In the genomic region with DNA sequence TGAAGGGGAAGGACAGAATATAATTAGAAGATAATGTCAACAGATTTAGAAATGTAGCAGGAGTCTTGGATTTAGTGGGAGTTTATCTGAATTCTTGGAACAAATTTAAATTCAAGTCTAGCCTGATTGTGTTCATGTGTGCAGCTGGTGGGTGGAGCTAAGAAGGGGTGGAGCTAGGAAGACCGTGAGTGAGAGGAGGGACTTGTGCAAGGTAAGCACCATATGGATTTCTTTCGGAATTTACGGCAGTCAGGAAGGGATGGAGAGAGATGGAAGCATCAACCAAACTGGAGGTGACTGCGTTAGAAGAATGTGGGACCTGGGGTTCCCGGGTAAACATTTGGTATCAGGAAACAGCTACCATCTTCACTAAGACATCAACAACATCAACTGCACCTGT, we compare ENCODE assay signal across 20 mouse cellular contexts.
DNase-seq lines count a peak whose midpoint lies in the region; ATAC-seq and TF ChIP-seq lines count a peak whose summit lies in the region.
"Had no signal": no experiment of that assay in that cellular context is flagged by ENCODE, and none has a peak within 500 bp of the region (broad histone marks: within the 10 kb centered on the region; RNA-seq: fewer than 3 reads in every experiment).

No protein-coding gene starts in this region.

- H3K27me3 ChIP-seq in intestine, embryonic 16.5 days (replicated peaks; ENCODE audit: control insufficient read depth, insufficient read depth, low read length): no peaks in the 10 kb centered on the region
- no peaks in the 10 kb centered on the region for H3K27me3 ChIP-seq in intestine, embryonic 15.5 days (replicated peaks)
- H3K27me3 ChIP-seq in G1E (ENCODE audit: insufficient read depth, low read length): peaks cover 3% of the 10 kb centered on the region; the same call in 1 of the 2 replicates
- H3K27me3 ChIP-seq: embryonic facial prominence, embryonic 15.5 days; heart, embryonic 12.5 days; liver, embryonic 15.5 days; lung, embryonic 15.5 days; midbrain, embryonic 12.5 days; neural tube, embryonic 12.5 days had no signal

- no peaks in the 10 kb centered on the region for H3K36me3 ChIP-seq in intestine, embryonic 16.5 days (ENCODE audit: control insufficient read depth, insufficient read depth, low read length)
- H3K36me3 ChIP-seq in intestine, embryonic 15.5 days: no peaks in the 10 kb centered on the region
- H3K36me3 ChIP-seq in G1E (replicated peaks): no peaks in the 10 kb centered on the region
- H3K36me3 ChIP-seq: embryonic facial prominence, embryonic 15.5 days; heart, embryonic 12.5 days; hindbrain, embryonic 10.5 days; kidney, embryonic 15.5 days; liver, embryonic 15.5 days; lung, embryonic 15.5 days; midbrain, embryonic 12.5 days; neural tube, embryonic 12.5 days had no signal

- 47% methylated on average over 5 of the region's 5 CpGs for WGBS in intestine, embryonic 16.5 days
- 45% methylated on average over 5 of the region's 5 CpGs for WGBS in intestine, embryonic 15.5 days

- H3K4me2 ChIP-seq in intestine, embryonic 16.5 days (ENCODE audit: low read depth, low read length): no peak overlapping the region; the same call in 1 of the 2 replicates
- H3K4me2 ChIP-seq in intestine, embryonic 15.5 days (replicated peaks): no peak overlapping the region
- H3K4me2 ChIP-seq: embryonic facial prominence, embryonic 15.5 days; heart, embryonic 12.5 days; kidney, embryonic 15.5 days; liver, embryonic 15.5 days; lung, embryonic 15.5 days; midbrain, embryonic 12.5 days; neural tube, embryonic 12.5 days had no signal

- ATAC-seq in intestine, embryonic 16.5 days: peak; percentile 26; the same call in 1 of the 2 replicates
- ATAC-seq in intestine, embryonic 15.5 days: no peak
- ATAC-seq in G1E (ENCODE audit: extremely low read depth, insufficient number of reproducible peaks, low FRiP score, poor library complexity, severe bottlenecking): 0 out of 2 replicates have a peak, but pooled peaks have one; percentile 30

- H3K4me3 ChIP-seq in intestine, embryonic 16.5 days (ENCODE audit: low read length): no peak overlapping the region
- H3K4me3 ChIP-seq in intestine, embryonic 15.5 days (replicated peaks): no peak overlapping the region
- no peak overlapping the region for H3K4me3 ChIP-seq in G1E (ENCODE audit: low read depth, low read length)
- H3K4me3 ChIP-seq: embryonic facial prominence, embryonic 15.5 days; heart, embryonic 12.5 days; hindbrain, embryonic 10.5 days; kidney, embryonic 15.5 days; left cerebral cortex, adult 2 months; liver, embryonic 15.5 days; lung, embryonic 15.5 days; midbrain, embryonic 12.5 days; neural tube, embryonic 12.5 days had no signal

- TF ChIP-seq CTCF in G1E (IDR thresholded peaks at IDR 0.05; ENCODE audit: low read depth, low read length): no peak

- peaks cover 1% of the 10 kb centered on the region; the same call in 1 of the 2 replicates for H3K4me1 ChIP-seq in intestine, embryonic 16.5 days (ENCODE audit: control insufficient read depth, insufficient read depth, low read length)
- no peaks in the 10 kb centered on the region for H3K4me1 ChIP-seq in intestine, embryonic 15.5 days (replicated peaks)
- peaks cover 7% of the 10 kb centered on the region for H3K4me1 ChIP-seq in G1E (ENCODE audit: insufficient read depth, low read depth, low read length)
- H3K4me1 ChIP-seq: midbrain, embryonic 12.5 days; neural tube, embryonic 12.5 days had no signal

- no peaks in the 10 kb centered on the region for H3K9me3 ChIP-seq in intestine, embryonic 16.5 days (ENCODE audit: control insufficient read depth, low read length)
- H3K9me3 ChIP-seq in intestine, embryonic 15.5 days: no peaks in the 10 kb centered on the region
- no peaks in the 10 kb centered on the region for H3K9me3 ChIP-seq in G1E (replicated peaks)
- H3K9me3 ChIP-seq: embryonic facial prominence, embryonic 15.5 days; heart, embryonic 12.5 days; hindbrain, embryonic 10.5 days; kidney, embryonic 15.5 days; liver, embryonic 15.5 days; lung, embryonic 15.5 days; midbrain, embryonic 12.5 days; neural tube, embryonic 12.5 days had no signal

- no peak for DNase-seq in G1E (ENCODE audit: low spot score)
- DNase-seq in induced T-regulatory cell, adult 2 months (ENCODE audit: low read depth): peak; percentile 35
- no peak for DNase-seq in right cerebral cortex, postnatal 4 days
- no peak for DNase-seq in lung, postnatal 14 days
- no peak for DNase-seq in kidney, postnatal 25 days
- DNase-seq: gastrocnemius, postnatal 25 days; kidney, adult 11 months; liver; right cerebral cortex, postnatal 25 days had no signal

- no peak overlapping the region for H3K27ac ChIP-seq in intestine, embryonic 16.5 days (ENCODE audit: low read length)
- no peak overlapping the region for H3K27ac ChIP-seq in intestine, embryonic 15.5 days
- H3K27ac ChIP-seq: embryonic facial prominence, embryonic 15.5 days; hindbrain, embryonic 10.5 days; kidney, embryonic 15.5 days; left cerebral cortex, adult 2 months; liver, embryonic 15.5 days; lung, embryonic 15.5 days; midbrain, embryonic 12.5 days; neural tube, embryonic 12.5 days had no signal

- H3K9ac ChIP-seq in intestine, embryonic 16.5 days (ENCODE audit: low read depth, low read length): no peak overlapping the region
- no peak overlapping the region for H3K9ac ChIP-seq in intestine, embryonic 15.5 days
- H3K9ac ChIP-seq: embryonic facial prominence, embryonic 15.5 days; heart, embryonic 12.5 days; kidney, embryonic 15.5 days; liver, embryonic 15.5 days; lung, embryonic 15.5 days; midbrain, embryonic 12.5 days; neural tube, embryonic 12.5 days had no signal
